Mouse (Mus musculus): ENCODE results near the gene Mef2c. TPM values are rescaled to one million over a fixed set of nuclear protein-coding genes. Genes with fewer than 3 reads are reported as not detected.

Mef2c gene
- polyA plus RNA-seq, 1 experiment, result 16.7 TPM

DNA sequence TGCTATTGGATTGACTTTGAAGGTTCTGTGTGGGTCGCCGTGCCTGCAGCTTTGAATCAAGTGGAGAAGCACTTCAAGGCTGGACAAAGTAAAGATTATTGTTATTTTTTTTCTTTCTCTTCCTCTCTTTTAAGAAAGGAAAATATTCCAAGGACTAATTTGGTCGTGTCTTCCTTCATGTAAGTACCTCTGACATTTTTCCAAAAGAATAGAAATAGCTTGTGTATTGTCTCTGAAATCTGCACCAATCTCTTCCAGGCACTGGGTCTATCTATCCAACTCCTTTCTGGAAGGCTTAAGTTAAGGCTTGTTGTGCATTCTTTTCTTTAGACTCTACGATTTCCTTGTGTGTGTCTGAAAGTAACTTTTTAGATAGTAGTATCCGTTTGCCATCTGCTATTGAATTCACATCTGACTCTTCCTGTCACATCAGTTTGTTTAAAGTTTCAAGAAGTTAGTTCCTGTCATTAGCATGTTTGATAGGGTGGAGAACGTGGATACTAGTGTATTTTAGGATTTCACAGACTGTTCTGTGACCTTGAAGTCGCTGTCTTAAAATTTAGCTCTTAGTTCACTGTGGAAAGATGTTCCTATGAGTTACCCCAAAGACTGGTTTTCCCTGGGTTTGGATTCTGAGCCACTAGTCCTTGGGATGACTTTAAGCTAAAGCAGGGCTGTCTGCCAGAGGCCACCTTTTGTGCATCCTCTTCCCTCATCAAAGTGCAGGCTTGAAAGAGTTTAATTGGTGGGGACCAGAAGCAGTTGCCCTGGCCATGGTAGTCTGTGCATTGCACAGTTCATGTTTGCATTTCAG, 21.3 kb downstream of the Mef2c start:
- Histone ChIP-seq H3K27me3 (ENCODE audit: control insufficient read depth, insufficient read depth, low read length) (no peaks in the 10 kb centered on the region), H3K27ac (ENCODE audit: insufficient read depth, low read length) (peak overlapping the region; percentile 53; the same call in 1 of the 2 replicates), H3K4me3 (replicated peaks; ENCODE audit: insufficient read depth, low read depth, low read length) (peak overlapping the region; percentile 99), H3K4me1 (ENCODE audit: control insufficient read depth, insufficient read depth, low read length) (no peaks in the 10 kb centered on the region; the same call in 1 of the 2 replicates)
- DNase-seq, result peak; percentile 21 to 27
- TF ChIP-seq CTCF (IDR thresholded peaks at IDR 0.05; ENCODE audit: borderline replicate concordance, insufficient read depth, low read depth, low read length), result no peak
- no peak for TF ChIP-seq POLR2A (IDR thresholded peaks at IDR 0.05; ENCODE audit: borderline replicate concordance, insufficient read depth, low read length)
- 11% methylated on average over 7 of the region's 7 CpGs for WGBS

DNA sequence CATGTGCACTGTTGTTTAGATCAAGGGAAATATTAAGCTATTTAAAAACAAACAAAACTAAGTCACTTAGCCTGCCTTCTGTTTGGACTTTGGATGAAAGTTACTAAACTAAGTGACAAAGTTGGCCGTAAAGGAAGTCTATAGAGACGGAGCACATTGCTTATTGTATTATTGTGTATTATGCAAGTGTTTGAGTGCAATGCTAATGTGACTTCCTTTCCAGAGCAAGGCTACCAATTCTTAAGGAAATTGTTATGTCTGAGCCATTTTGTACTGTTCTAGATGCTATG, 21.8 kb downstream of the Mef2c start:
- WGBS, result 37% methylated on average over 2 of the region's 2 CpGs
- Histone ChIP-seq H3K4me3 (replicated peaks; ENCODE audit: insufficient read depth, low read depth, low read length) (peak overlapping the region; percentile 47), H3K4me1 (ENCODE audit: control insufficient read depth, insufficient read depth, low read length) (no peaks in the 10 kb centered on the region; the same call in 1 of the 2 replicates), H3K27me3 (ENCODE audit: control insufficient read depth, insufficient read depth, low read length) (no peaks in the 10 kb centered on the region), H3K27ac (ENCODE audit: insufficient read depth, low read length) (0 out of 2 replicates have a peak overlapping the region, but pooled peaks have one; percentile 53)
- TF ChIP-seq CTCF (IDR thresholded peaks at IDR 0.05; ENCODE audit: borderline replicate concordance, insufficient read depth, low read depth, low read length) (no peak), POLR2A (IDR thresholded peaks at IDR 0.05; ENCODE audit: borderline replicate concordance, insufficient read depth, low read length) (no peak)
- no peak for DNase-seq

DNA sequence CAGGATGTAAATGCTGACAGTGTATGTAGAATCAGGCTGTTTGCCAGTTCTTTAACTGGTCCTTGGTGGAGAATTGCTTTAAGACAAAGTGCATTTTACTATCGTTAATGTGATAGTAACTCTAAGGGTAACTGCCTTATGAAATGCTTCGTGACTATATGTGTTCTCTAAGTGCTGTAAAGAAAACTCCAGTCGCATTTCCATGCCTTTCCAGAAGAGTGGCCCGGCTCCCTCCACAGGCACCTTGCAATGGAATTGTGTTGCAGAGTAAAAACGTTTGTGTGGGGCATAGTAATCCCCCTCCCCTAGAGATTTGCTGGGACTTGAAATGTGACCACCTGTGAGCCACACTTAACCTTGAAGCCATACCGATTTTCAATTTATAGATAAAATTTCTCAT, 22.2 kb downstream of the Mef2c start:
- H3K27ac ChIP-seq (ENCODE audit: insufficient read depth, low read length), result no peak overlapping the region
- no peaks in the 10 kb centered on the region for H3K27me3 ChIP-seq (ENCODE audit: control insufficient read depth, insufficient read depth, low read length)
- peak overlapping the region; percentile 47 for H3K4me3 ChIP-seq (replicated peaks; ENCODE audit: insufficient read depth, low read depth, low read length)
- DNase-seq, result peak in 1 of 2 experiments; percentile 12
- WGBS, result 32% methylated on average over 6 of the region's 6 CpGs
- H3K4me1 ChIP-seq (ENCODE audit: control insufficient read depth, insufficient read depth, low read length), result no peaks in the 10 kb centered on the region; the same call in 1 of the 2 replicates
- no peak for TF ChIP-seq POLR2A (IDR thresholded peaks at IDR 0.05; ENCODE audit: borderline replicate concordance, insufficient read depth, low read length)
- TF ChIP-seq CTCF (IDR thresholded peaks at IDR 0.05; ENCODE audit: borderline replicate concordance, insufficient read depth, low read depth, low read length), result no peak

DNA sequence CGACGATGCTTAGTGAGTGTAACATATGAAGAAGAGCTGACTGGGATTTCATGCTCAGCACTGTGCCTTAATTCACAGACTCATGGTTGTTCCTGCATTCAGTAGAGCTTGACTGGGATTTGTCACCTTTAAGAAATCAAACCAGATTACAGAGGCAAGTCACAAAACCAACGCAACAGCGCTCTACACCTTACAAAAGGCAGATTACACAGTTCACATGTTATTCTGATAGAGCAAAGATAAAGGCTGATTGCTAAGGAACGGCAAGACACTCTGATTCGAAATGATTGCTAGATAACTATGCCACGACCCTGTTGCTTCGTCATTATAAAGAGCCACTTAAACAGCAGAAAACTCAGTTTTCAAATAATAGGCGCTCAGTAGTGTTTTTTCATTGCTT, 24.1 kb downstream of the Mef2c start:
- 62% methylated on average over 9 of the region's 9 CpGs for WGBS
- TF ChIP-seq POLR2A (IDR thresholded peaks at IDR 0.05; ENCODE audit: borderline replicate concordance, insufficient read depth, low read length), result no peak
- no peak for TF ChIP-seq CTCF (IDR thresholded peaks at IDR 0.05; ENCODE audit: borderline replicate concordance, insufficient read depth, low read depth, low read length)
- Histone ChIP-seq H3K27ac (ENCODE audit: insufficient read depth, low read length) (no peak overlapping the region), H3K27me3 (ENCODE audit: control insufficient read depth, insufficient read depth, low read length) (no peaks in the 10 kb centered on the region), H3K4me3 (replicated peaks; ENCODE audit: insufficient read depth, low read depth, low read length) (peak overlapping the region; percentile 9), H3K4me1 (ENCODE audit: control insufficient read depth, insufficient read depth, low read length) (no peaks in the 10 kb centered on the region; the same call in 1 of the 2 replicates)
- no peak for DNase-seq

DNA sequence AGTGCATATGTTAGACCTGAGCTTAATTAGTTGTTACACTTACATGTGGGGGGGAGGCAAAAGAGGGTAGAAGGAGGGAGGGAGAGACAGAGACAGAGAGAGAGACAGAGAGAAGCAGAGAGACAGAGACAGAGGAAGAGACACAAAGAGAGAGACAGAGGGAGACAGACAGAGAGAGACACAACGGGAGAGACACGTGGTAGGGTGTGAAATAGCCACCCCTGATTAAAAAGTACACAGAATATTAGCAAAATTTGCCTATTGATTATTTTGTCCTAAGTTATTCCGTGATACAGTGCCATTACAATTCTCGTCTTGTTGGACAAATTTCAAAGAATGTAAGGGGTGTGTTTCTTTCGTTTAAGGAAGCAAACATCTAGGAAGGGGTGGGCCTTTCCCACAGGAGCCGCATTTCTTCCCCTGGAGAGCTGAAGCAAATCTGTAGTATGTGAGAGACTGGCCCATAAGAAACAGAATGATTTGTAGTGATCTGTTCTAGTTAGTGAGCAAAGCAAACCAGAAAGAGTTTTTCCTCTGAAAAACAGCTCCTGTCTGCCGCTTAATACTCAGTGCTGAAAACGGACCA, 26.0 kb downstream of the Mef2c start:
- WGBS, result 90% methylated on average over 8 of the region's 8 CpGs
- no peak overlapping the region for H3K27ac ChIP-seq (ENCODE audit: insufficient read depth, low read length)
- TF ChIP-seq CTCF (IDR thresholded peaks at IDR 0.05; ENCODE audit: borderline replicate concordance, insufficient read depth, low read depth, low read length), result no peak
- TF ChIP-seq POLR2A (IDR thresholded peaks at IDR 0.05; ENCODE audit: borderline replicate concordance, insufficient read depth, low read length), result no peak
- DNase-seq, result no peak
- H3K4me3 ChIP-seq (replicated peaks; ENCODE audit: insufficient read depth, low read depth, low read length), result no peak overlapping the region
- H3K27me3 ChIP-seq (ENCODE audit: control insufficient read depth, insufficient read depth, low read length), result no peaks in the 10 kb centered on the region
- H3K4me1 ChIP-seq (ENCODE audit: control insufficient read depth, insufficient read depth, low read length), result no peaks in the 10 kb centered on the region; the same call in 1 of the 2 replicates

DNA sequence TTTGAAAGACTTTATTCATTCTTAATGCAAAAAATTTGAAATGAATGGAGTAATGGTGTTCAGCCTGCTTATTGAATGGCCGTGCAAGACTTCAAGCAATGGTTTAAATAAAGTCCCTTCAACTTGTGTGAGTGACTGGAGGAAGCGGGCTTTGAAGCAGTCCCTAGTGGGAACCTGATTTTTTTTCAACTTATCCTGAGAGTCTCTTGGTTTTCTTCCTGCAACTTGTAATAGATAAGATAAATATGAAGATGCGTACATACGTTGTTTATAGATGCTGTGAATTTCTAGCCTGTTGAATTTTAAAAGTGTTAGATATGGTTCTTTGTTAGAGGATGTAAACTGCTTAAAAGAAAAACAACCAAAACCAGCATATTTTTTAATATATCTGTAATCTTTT, 27.1 kb downstream of the Mef2c start:
- Histone ChIP-seq H3K27me3 (ENCODE audit: control insufficient read depth, insufficient read depth, low read length) (no peaks in the 10 kb centered on the region), H3K4me3 (replicated peaks; ENCODE audit: insufficient read depth, low read depth, low read length) (no peak overlapping the region), H3K27ac (ENCODE audit: insufficient read depth, low read length) (no peak overlapping the region), H3K4me1 (ENCODE audit: control insufficient read depth, insufficient read depth, low read length) (no peaks in the 10 kb centered on the region)
- TF ChIP-seq CTCF (IDR thresholded peaks at IDR 0.05; ENCODE audit: borderline replicate concordance, insufficient read depth, low read depth, low read length) (no peak), POLR2A (IDR thresholded peaks at IDR 0.05; ENCODE audit: borderline replicate concordance, insufficient read depth, low read length) (no peak)
- no peak for DNase-seq
- WGBS, result 93% methylated on average over 4 of the region's 4 CpGs

DNA sequence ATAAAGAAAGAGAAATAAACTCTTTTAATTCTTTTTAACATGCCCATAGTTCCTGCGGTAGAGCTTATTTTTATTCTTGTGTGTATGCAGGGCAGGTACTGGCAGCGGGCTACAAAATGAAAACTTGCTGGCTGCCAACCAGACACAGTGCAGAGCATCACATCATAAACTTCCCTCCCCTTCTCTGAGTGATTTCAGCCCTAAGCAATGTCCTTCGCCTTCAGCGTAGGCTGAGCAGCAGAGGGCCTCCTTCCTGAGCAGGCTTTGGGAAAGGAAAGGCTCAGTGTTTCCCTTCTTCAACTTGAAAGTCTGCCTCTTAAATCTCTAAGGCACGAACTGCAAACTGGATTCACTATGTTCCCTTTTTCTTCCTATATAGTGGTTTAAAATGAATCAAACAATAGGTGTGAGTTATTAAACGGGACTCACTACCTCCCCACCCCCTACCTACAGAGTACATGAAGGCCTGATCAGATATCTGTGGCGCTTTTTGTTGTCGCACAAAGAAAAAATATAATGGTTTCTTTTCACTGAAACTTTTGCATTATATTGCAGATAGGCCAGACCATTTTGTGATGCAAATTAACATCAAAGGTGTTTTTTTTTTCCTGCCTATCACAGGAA, 28.2 kb downstream of the Mef2c start:
- DNase-seq, result peak in 1 of 2 experiments; percentile 31
- no peak for TF ChIP-seq CTCF (IDR thresholded peaks at IDR 0.05; ENCODE audit: borderline replicate concordance, insufficient read depth, low read depth, low read length)
- no peak for TF ChIP-seq POLR2A (IDR thresholded peaks at IDR 0.05; ENCODE audit: borderline replicate concordance, insufficient read depth, low read length)
- H3K27me3 ChIP-seq (ENCODE audit: control insufficient read depth, insufficient read depth, low read length), result no peaks in the 10 kb centered on the region
- 48% methylated on average over 8 of the region's 8 CpGs for WGBS
- no peak overlapping the region for H3K27ac ChIP-seq (ENCODE audit: insufficient read depth, low read length)
- H3K4me3 ChIP-seq (replicated peaks; ENCODE audit: insufficient read depth, low read depth, low read length), result no peak overlapping the region
- no peaks in the 10 kb centered on the region; the same call in 1 of the 2 replicates for H3K4me1 ChIP-seq (ENCODE audit: control insufficient read depth, insufficient read depth, low read length)
